Mouse (Mus musculus): ENCODE results near the gene Ern2.

DNA sequence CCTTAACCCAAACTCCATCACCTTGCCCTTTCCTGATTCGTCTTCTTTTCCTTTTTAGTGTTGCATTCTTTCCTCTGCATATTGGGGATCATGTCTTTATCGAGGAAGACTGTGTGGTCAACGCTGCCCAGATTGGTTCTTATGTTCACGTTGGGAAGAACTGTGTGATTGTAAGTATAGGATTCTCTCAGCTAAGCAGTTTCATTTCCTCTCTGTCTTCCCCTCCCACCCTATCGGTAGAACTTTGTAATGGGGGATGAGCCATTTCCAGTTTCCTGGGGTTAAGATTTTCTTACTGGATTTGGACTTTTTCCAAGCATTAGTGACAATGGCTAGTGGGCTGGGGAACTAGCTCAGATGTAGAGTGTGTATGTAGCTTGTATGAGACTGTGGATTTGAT lies 47.8 kb downstream of the Ern2 start:
- TF ChIP-seq POLR2A (IDR thresholded peaks at IDR 0.05; ENCODE audit: low read depth, low read length) (no peak), CTCF (IDR thresholded peaks at IDR 0.05; ENCODE audit: extremely low read depth, insufficient read depth, insufficient read length, insufficient replicate concordance) (no peak)
